Mouse (Mus musculus): ENCODE measurements around the gene Ap3m1. TPM values are rescaled to one million over a fixed set of nuclear protein-coding genes. Genes with fewer than 3 reads are reported as not detected.

The Ap3m1 gene
- polyA plus RNA-seq, 1 experiment from 2014 or later, result 33.4 TPM

- Histone ChIP-seq H3K36me3 (ENCODE audit: control insufficient read depth, insufficient read depth) (no peaks in the 10 kb centered on the region), H3K4me3 (ENCODE audit: low read depth, low read length) (peak overlapping the region; percentile 99), H3K9me3 (replicated peaks; ENCODE audit: control insufficient read depth, low read length) (peaks cover 6% of the 10 kb centered on the region), H3K27me3 (ENCODE audit: control insufficient read depth, insufficient read depth, low read depth, low read length) (no peaks in the 10 kb centered on the region), H3K4me2 (ENCODE audit: low read depth, low read length) (peak overlapping the region; percentile 85), H3K27ac (ENCODE audit: low read length) (peak overlapping the region; percentile 92; the same call in 1 of the 2 replicates), H3K9ac (ENCODE audit: low read depth, low read length) (no peak overlapping the region; the same call in 1 of the 2 replicates), H3K4me1 (ENCODE audit: control insufficient read depth, low read depth, low read length) (peaks cover 13% of the 10 kb centered on the region)
- no peak for ATAC-seq (ENCODE audit: low read depth)
- WGBS (ENCODE audit: insufficient replicate concordance), result 47% methylated on average over 7 of the region's 7 CpGs
Observed at GRCm38 (mm10) chr14:21053586-21053985, 1.3 kb upstream of the Ap3m1 start.

GRCm38 (mm10) chr14:21053151-21053550 is 843 bp upstream of the Ap3m1 start:
- H3K4me2 ChIP-seq (ENCODE audit: low read depth, low read length), result peak overlapping the region; percentile 85
- H3K9me3 ChIP-seq (replicated peaks; ENCODE audit: control insufficient read depth, low read length), result peaks cover 6% of the 10 kb centered on the region
- peaks cover 14% of the 10 kb centered on the region for H3K4me1 ChIP-seq (ENCODE audit: control insufficient read depth, low read depth, low read length)
- peak overlapping the region; percentile 92 for H3K27ac ChIP-seq (ENCODE audit: low read length)
- no peak for ATAC-seq (ENCODE audit: low read depth)
- peak overlapping the region; percentile 99 for H3K4me3 ChIP-seq (ENCODE audit: low read depth, low read length)
- peak overlapping the region; percentile 82 for H3K9ac ChIP-seq (ENCODE audit: low read depth, low read length)
- WGBS (ENCODE audit: insufficient replicate concordance), result 10% methylated on average over 8 of the region's 8 CpGs
- H3K27me3 ChIP-seq (ENCODE audit: control insufficient read depth, insufficient read depth, low read depth, low read length), result no peaks in the 10 kb centered on the region
- no peaks in the 10 kb centered on the region for H3K36me3 ChIP-seq (ENCODE audit: control insufficient read depth, insufficient read depth)

GRCm38 (mm10) chr14:21052781-21053130 is 448 bp upstream of the Ap3m1 start:
- Histone ChIP-seq H3K36me3 (ENCODE audit: control insufficient read depth, insufficient read depth) (no peaks in the 10 kb centered on the region), H3K9me3 (replicated peaks; ENCODE audit: control insufficient read depth, low read length) (peaks cover 6% of the 10 kb centered on the region), H3K9ac (ENCODE audit: low read depth, low read length) (peak overlapping the region; percentile 82), H3K4me3 (ENCODE audit: low read depth, low read length) (peak overlapping the region; percentile 99), H3K4me2 (ENCODE audit: low read depth, low read length) (peak overlapping the region; percentile 85), H3K4me1 (ENCODE audit: control insufficient read depth, low read depth, low read length) (peaks cover 18% of the 10 kb centered on the region), H3K27me3 (ENCODE audit: control insufficient read depth, insufficient read depth, low read depth, low read length) (no peaks in the 10 kb centered on the region), H3K27ac (ENCODE audit: low read length) (peak overlapping the region; percentile 92)
- peak; percentile 61 for ATAC-seq (ENCODE audit: low read depth)
- under 1% methylated on average over 25 of the region's 25 CpGs for WGBS (ENCODE audit: insufficient replicate concordance)

GRCm38 (mm10) chr14:21051380-21052111 is 762 bp downstream of the Ap3m1 start:
- 6% methylated on average over 28 of the region's 28 CpGs for WGBS (ENCODE audit: insufficient replicate concordance)
- Histone ChIP-seq H3K9me3 (replicated peaks; ENCODE audit: control insufficient read depth, low read length) (peaks cover 6% of the 10 kb centered on the region), H3K4me3 (ENCODE audit: low read depth, low read length) (peak overlapping the region; percentile 99), H3K36me3 (ENCODE audit: control insufficient read depth, insufficient read depth) (no peaks in the 10 kb centered on the region), H3K9ac (ENCODE audit: low read depth, low read length) (peak overlapping the region; percentile 92), H3K4me2 (ENCODE audit: low read depth, low read length) (peak overlapping the region; percentile 88), H3K4me1 (ENCODE audit: control insufficient read depth, low read depth, low read length) (peaks cover 18% of the 10 kb centered on the region), H3K27me3 (ENCODE audit: control insufficient read depth, insufficient read depth, low read depth, low read length) (no peaks in the 10 kb centered on the region), H3K27ac (ENCODE audit: low read length) (peak overlapping the region; percentile 92)
- no peak for ATAC-seq (ENCODE audit: low read depth)

GRCm38 (mm10) chr14:21050734-21051133 is 1.6 kb downstream of the Ap3m1 start:
- Histone ChIP-seq H3K9ac (ENCODE audit: low read depth, low read length) (no peak overlapping the region), H3K4me1 (ENCODE audit: control insufficient read depth, low read depth, low read length) (peaks cover 18% of the 10 kb centered on the region), H3K9me3 (replicated peaks; ENCODE audit: control insufficient read depth, low read length) (peaks cover 6% of the 10 kb centered on the region), H3K27ac (ENCODE audit: low read length) (no peak overlapping the region), H3K4me2 (ENCODE audit: low read depth, low read length) (peak overlapping the region; percentile 88; the same call in 1 of the 2 replicates), H3K4me3 (ENCODE audit: low read depth, low read length) (peak overlapping the region; percentile 99; the same call in 1 of the 2 replicates), H3K36me3 (ENCODE audit: control insufficient read depth, insufficient read depth) (no peaks in the 10 kb centered on the region), H3K27me3 (ENCODE audit: control insufficient read depth, insufficient read depth, low read depth, low read length) (no peaks in the 10 kb centered on the region)
- ATAC-seq (ENCODE audit: low read depth), result no peak
- WGBS (ENCODE audit: insufficient replicate concordance), result 61% methylated on average over 3 of the region's 3 CpGs

GRCm38 (mm10) chr14:21048879-21049278 is 3.4 kb downstream of the Ap3m1 start:
- peaks cover 18% of the 10 kb centered on the region for H3K4me1 ChIP-seq (ENCODE audit: control insufficient read depth, low read depth, low read length)
- H3K4me3 ChIP-seq (ENCODE audit: low read depth, low read length), result no peak overlapping the region
- H3K36me3 ChIP-seq (ENCODE audit: control insufficient read depth, insufficient read depth), result no peaks in the 10 kb centered on the region
- no peak overlapping the region for H3K27ac ChIP-seq (ENCODE audit: low read length)
- no peak for ATAC-seq (ENCODE audit: low read depth)
- no peak overlapping the region for H3K9ac ChIP-seq (ENCODE audit: low read depth, low read length)
- no peak overlapping the region for H3K4me2 ChIP-seq (ENCODE audit: low read depth, low read length)
- peaks cover 6% of the 10 kb centered on the region for H3K9me3 ChIP-seq (replicated peaks; ENCODE audit: control insufficient read depth, low read length)
- no peaks in the 10 kb centered on the region for H3K27me3 ChIP-seq (ENCODE audit: control insufficient read depth, insufficient read depth, low read depth, low read length)

GRCm38 (mm10) chr14:21047840-21048239 is 4.5 kb downstream of the Ap3m1 start:
- H3K4me1 ChIP-seq (ENCODE audit: control insufficient read depth, low read depth, low read length), result peaks cover 12% of the 10 kb centered on the region
- no peaks in the 10 kb centered on the region; the same call in 1 of the 2 replicates for H3K36me3 ChIP-seq (ENCODE audit: control insufficient read depth, insufficient read depth)
- H3K27ac ChIP-seq (ENCODE audit: low read length), result peak overlapping the region; percentile 38; the same call in 1 of the 2 replicates
- no peaks in the 10 kb centered on the region for H3K27me3 ChIP-seq (ENCODE audit: control insufficient read depth, insufficient read depth, low read depth, low read length)
- no peak overlapping the region for H3K4me3 ChIP-seq (ENCODE audit: low read depth, low read length)
- peaks cover 6% of the 10 kb centered on the region for H3K9me3 ChIP-seq (replicated peaks; ENCODE audit: control insufficient read depth, low read length)
- no peak for ATAC-seq (ENCODE audit: low read depth)
- H3K4me2 ChIP-seq (ENCODE audit: low read depth, low read length), result no peak overlapping the region
- no peak overlapping the region for H3K9ac ChIP-seq (ENCODE audit: low read depth, low read length)
- 64% methylated on average over 2 of the region's 2 CpGs for WGBS (ENCODE audit: insufficient replicate concordance)

- 67% methylated on average over 4 of the region's 4 CpGs for WGBS (ENCODE audit: insufficient replicate concordance)
- no peak for ATAC-seq (ENCODE audit: low read depth)
Observed at GRCm38 (mm10) chr14:21039623-21040022, 12.7 kb downstream of the Ap3m1 start.

GRCm38 (mm10) chr14:21039077-21039476 is 13.2 kb downstream of the Ap3m1 start:
- Histone ChIP-seq H3K36me3 (ENCODE audit: control insufficient read depth, insufficient read depth) (peaks cover 15% of the 10 kb centered on the region), H3K4me1 (ENCODE audit: control insufficient read depth, low read depth, low read length) (no peaks in the 10 kb centered on the region; the same call in 1 of the 2 replicates), H3K4me3 (ENCODE audit: low read depth, low read length) (no peak overlapping the region), H3K27me3 (ENCODE audit: control insufficient read depth, insufficient read depth, low read depth, low read length) (no peaks in the 10 kb centered on the region), H3K27ac (ENCODE audit: low read length) (peak overlapping the region; percentile 56), H3K4me2 (ENCODE audit: low read depth, low read length) (no peak overlapping the region), H3K9me3 (replicated peaks; ENCODE audit: control insufficient read depth, low read length) (no peaks in the 10 kb centered on the region), H3K9ac (ENCODE audit: low read depth, low read length) (no peak overlapping the region)
- ATAC-seq (ENCODE audit: low read depth), result peak; percentile 71
- WGBS (ENCODE audit: insufficient replicate concordance), result 62% methylated on average over 12 of the region's 12 CpGs

More at GRCm38 (mm10) chr14:21039623-21040022, 12.7 kb downstream of the Ap3m1 start:
- H3K27me3 ChIP-seq (ENCODE audit: control insufficient read depth, insufficient read depth, low read depth, low read length), result no peaks in the 10 kb centered on the region
- no peaks in the 10 kb centered on the region for H3K9me3 ChIP-seq (replicated peaks; ENCODE audit: control insufficient read depth, low read length)
- H3K4me3 ChIP-seq (ENCODE audit: low read depth, low read length), result no peak overlapping the region
- H3K9ac ChIP-seq (ENCODE audit: low read depth, low read length), result no peak overlapping the region
- H3K36me3 ChIP-seq (ENCODE audit: control insufficient read depth, insufficient read depth), result peaks cover 15% of the 10 kb centered on the region
- H3K4me2 ChIP-seq (ENCODE audit: low read depth, low read length), result no peak overlapping the region
- H3K27ac ChIP-seq (ENCODE audit: low read length), result peak overlapping the region; percentile 56
- H3K4me1 ChIP-seq (ENCODE audit: control insufficient read depth, low read depth, low read length), result no peaks in the 10 kb centered on the region; the same call in 1 of the 2 replicates
